Mouse (Mus musculus): ENCODE results near the gene Peg3. TPM values are rescaled to one million over a fixed set of nuclear protein-coding genes. Genes with fewer than 3 reads are reported as not detected.
A peak's percentile ranks its signal among the peaks of the same experiment; 100 is the strongest.
"Not testable (repeated sequence)": the region's sequence is repeated elsewhere in the genome, so short reads cannot be mapped to it uniquely, and the experiment has no call there.

Peg3 gene
- polyA plus RNA-seq (2011; ENCODE audit: insufficient read length, low read depth, missing spikeins) = 69.0 and 168 TPM in 2 replicates

- peak; percentile 96 for TF ChIP-seq POLR2A (IDR thresholded peaks at IDR 0.05; ENCODE audit: low read depth, low read length)
- TF ChIP-seq CTCF (IDR thresholded peaks at IDR 0.05; ENCODE audit: borderline replicate concordance, insufficient read depth, low read length) = no peak
- Histone ChIP-seq H3K4me1 (ENCODE audit: control insufficient read depth, insufficient read depth, low read length) (no peaks in the 10 kb centered on the region), H3K27ac (ENCODE audit: insufficient read depth, low read length) (peak within 1 kb of the TSS; percentile 90), H3K4me3 (ENCODE audit: insufficient read depth, low read length) (peak within 1 kb of the TSS; percentile 66)
These were observed at the start of gene Peg3, which contains the start of gene Usp29 for GRCm38 (mm10) chr7:6730241-6730640. Gene Peg3, minus strand, starts transcription at chr7:6730431. Gene Usp29, plus strand, starts transcription at chr7:6730578.

GRCm38 (mm10) chr7:6779172-6779571, 48.9 kb upstream of the Peg3 start:
- H3K27ac ChIP-seq (ENCODE audit: insufficient read depth, low read length) = peak overlapping the region; percentile 56; the same call in 1 of the 2 replicates
- TF ChIP-seq CTCF (IDR thresholded peaks at IDR 0.05; ENCODE audit: borderline replicate concordance, insufficient read depth, low read length) = no peak
- no peak overlapping the region for H3K4me3 ChIP-seq (ENCODE audit: insufficient read depth, low read length)
- peaks cover 25% of the 10 kb centered on the region for H3K4me1 ChIP-seq (ENCODE audit: control insufficient read depth, insufficient read depth, low read length)

GRCm38 (mm10) chr7:6777689-6778088, 47.5 kb upstream of the Peg3 start:
- H3K4me3 ChIP-seq (ENCODE audit: insufficient read depth, low read length) = no peak overlapping the region
- TF ChIP-seq POLR2A (IDR thresholded peaks at IDR 0.05; ENCODE audit: low read depth, low read length) (no peak), CTCF (IDR thresholded peaks at IDR 0.05; ENCODE audit: borderline replicate concordance, insufficient read depth, low read length) (no peak)
- H3K4me1 ChIP-seq (ENCODE audit: control insufficient read depth, insufficient read depth, low read length) = peaks cover 24% of the 10 kb centered on the region
- H3K27ac ChIP-seq (ENCODE audit: insufficient read depth, low read length) = peak overlapping the region; percentile 74

GRCm38 (mm10) chr7:6777107-6777506, 46.9 kb upstream of the Peg3 start:
- TF ChIP-seq CTCF (IDR thresholded peaks at IDR 0.05; ENCODE audit: borderline replicate concordance, insufficient read depth, low read length) (no peak), POLR2A (IDR thresholded peaks at IDR 0.05; ENCODE audit: low read depth, low read length) (no peak)
- Histone ChIP-seq H3K4me3 (ENCODE audit: insufficient read depth, low read length) (no peak overlapping the region), H3K27ac (ENCODE audit: insufficient read depth, low read length) (peak overlapping the region; percentile 60), H3K4me1 (ENCODE audit: control insufficient read depth, insufficient read depth, low read length) (peaks cover 21% of the 10 kb centered on the region)

DNA sequence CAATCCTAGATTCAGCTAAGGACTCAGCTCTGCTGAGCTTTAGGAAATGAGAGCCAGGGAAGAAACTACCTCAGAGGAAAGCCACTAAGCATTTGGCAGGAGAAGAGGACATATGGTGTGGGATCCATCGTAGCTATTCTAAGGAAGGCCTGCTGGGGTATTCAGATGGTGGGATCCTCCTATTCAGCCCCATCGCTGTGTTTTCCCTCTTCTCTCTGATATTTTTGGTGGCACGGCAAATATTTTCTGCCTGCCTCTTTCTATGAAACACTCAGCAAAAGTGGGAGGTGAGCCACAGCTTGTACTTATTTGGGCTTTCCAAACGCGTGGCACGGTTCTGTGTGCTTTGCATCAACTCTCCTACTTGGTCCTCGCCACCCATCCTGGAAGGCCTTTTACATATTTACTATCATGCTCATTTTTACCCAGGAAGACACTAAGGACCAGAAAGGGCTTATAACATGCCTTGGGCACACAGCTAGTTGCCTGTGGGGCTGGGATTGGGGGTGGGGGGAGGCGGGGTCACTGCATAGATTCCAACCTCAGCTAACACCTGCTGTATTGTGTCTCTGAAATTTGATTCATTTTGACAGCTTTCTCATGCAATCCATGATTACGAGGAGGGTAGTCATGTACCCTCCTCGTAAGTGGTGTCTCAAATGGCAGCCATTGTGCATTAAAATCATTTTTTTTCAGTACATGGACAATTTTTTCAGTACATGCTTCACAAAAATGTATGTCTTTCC, 46.3 kb upstream of the Peg3 start:
- TF ChIP-seq CTCF (IDR thresholded peaks at IDR 0.05; ENCODE audit: borderline replicate concordance, insufficient read depth, low read length) (no peak), POLR2A (IDR thresholded peaks at IDR 0.05; ENCODE audit: low read depth, low read length) (no peak)
- Histone ChIP-seq H3K4me3 (ENCODE audit: insufficient read depth, low read length) (no peak overlapping the region), H3K27ac (ENCODE audit: insufficient read depth, low read length) (peak overlapping the region; percentile 60), H3K4me1 (ENCODE audit: control insufficient read depth, insufficient read depth, low read length) (peaks cover 16% of the 10 kb centered on the region)

GRCm38 (mm10) chr7:6773865-6774413, 43.7 kb upstream of the Peg3 start:
- H3K4me3 ChIP-seq (ENCODE audit: insufficient read depth, low read length); H3K27ac ChIP-seq (ENCODE audit: insufficient read depth, low read length): not testable (repeated sequence)
- H3K4me1 ChIP-seq (ENCODE audit: control insufficient read depth, insufficient read depth, low read length) = peaks cover 16% of the 10 kb centered on the region

DNA sequence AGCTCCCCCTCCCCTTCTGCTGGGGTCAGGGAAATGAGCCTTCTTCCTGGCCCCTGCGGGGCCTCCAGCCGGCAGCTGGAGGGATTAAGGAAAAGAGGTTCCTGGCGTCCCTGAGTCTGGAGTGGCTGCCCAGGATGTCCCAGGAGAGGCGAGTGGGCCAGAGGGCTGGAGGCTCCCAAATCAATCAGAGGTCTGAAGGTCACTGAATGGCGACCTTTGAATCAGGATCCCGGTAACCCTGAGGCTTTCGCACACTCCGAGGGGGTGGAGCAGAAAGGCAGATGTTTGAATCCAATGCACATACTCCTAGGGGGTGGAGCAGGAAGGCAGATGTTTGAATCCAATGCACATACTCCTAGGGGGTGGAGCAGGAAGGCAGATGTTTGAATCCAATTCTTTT, 40.1 kb upstream of the Peg3 start:
- Histone ChIP-seq H3K4me1 (ENCODE audit: control insufficient read depth, insufficient read depth, low read length) (no peaks in the 10 kb centered on the region), H3K27ac (ENCODE audit: insufficient read depth, low read length) (no peak overlapping the region), H3K4me3 (ENCODE audit: insufficient read depth, low read length) (no peak overlapping the region)
- TF ChIP-seq POLR2A (IDR thresholded peaks at IDR 0.05; ENCODE audit: low read depth, low read length) = no peak
- TF ChIP-seq CTCF (IDR thresholded peaks at IDR 0.05; ENCODE audit: borderline replicate concordance, insufficient read depth, low read length) = no peak

GRCm38 (mm10) chr7:6765240-6765639, 35.0 kb upstream of the Peg3 start:
- no peak for TF ChIP-seq CTCF (IDR thresholded peaks at IDR 0.05; ENCODE audit: borderline replicate concordance, insufficient read depth, low read length)
- H3K4me3 ChIP-seq (ENCODE audit: insufficient read depth, low read length) = no peak overlapping the region
- H3K27ac ChIP-seq (ENCODE audit: insufficient read depth, low read length) = no peak overlapping the region
- H3K4me1 ChIP-seq (ENCODE audit: control insufficient read depth, insufficient read depth, low read length) = peaks cover 3% of the 10 kb centered on the region; the same call in 1 of the 2 replicates

DNA sequence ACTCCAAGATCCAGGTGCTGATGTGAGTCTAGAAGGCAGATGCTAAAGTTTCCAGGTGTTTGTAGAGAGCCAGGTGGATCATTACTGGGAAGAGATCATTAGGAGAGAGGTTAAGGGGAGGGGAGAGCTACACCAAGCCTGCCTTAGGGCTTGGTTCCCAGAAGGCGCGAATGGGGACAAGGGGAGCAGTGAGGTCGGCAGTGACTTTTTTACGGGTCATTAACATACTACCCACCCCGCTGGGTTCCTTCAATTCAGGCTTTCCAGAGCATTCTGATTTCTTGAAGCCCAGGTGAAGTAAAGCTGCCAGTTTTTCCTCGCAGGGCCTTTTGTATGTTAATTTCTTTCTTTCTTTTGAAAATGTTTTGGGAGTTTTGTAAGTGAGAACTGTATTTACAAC, 29.9 kb upstream of the Peg3 start:
- Histone ChIP-seq H3K4me1 (ENCODE audit: control insufficient read depth, insufficient read depth, low read length) (peaks cover 3% of the 10 kb centered on the region; the same call in 1 of the 2 replicates), H3K4me3 (ENCODE audit: insufficient read depth, low read length) (no peak overlapping the region), H3K27ac (ENCODE audit: insufficient read depth, low read length) (no peak overlapping the region)

GRCm38 (mm10) chr7:6759698-6760097, 29.5 kb upstream of the Peg3 start:
- Histone ChIP-seq H3K27ac (ENCODE audit: insufficient read depth, low read length) (no peak overlapping the region), H3K4me3 (ENCODE audit: insufficient read depth, low read length) (no peak overlapping the region), H3K4me1 (ENCODE audit: control insufficient read depth, insufficient read depth, low read length) (peaks cover 3% of the 10 kb centered on the region; the same call in 1 of the 2 replicates)
- TF ChIP-seq CTCF (IDR thresholded peaks at IDR 0.05; ENCODE audit: borderline replicate concordance, insufficient read depth, low read length) (no peak), POLR2A (IDR thresholded peaks at IDR 0.05; ENCODE audit: low read depth, low read length) (no peak)

More for the DNA sequence above, 29.9 kb upstream of the Peg3 start:
- TF ChIP-seq POLR2A (IDR thresholded peaks at IDR 0.05; ENCODE audit: low read depth, low read length) (no peak), CTCF (IDR thresholded peaks at IDR 0.05; ENCODE audit: borderline replicate concordance, insufficient read depth, low read length) (no peak)
